Mouse (Mus musculus): Measurements from ENCODE around the gene Ptprz1. TPM values are rescaled to one million over a fixed set of nuclear protein-coding genes. Genes with fewer than 3 reads are reported as not detected.
"Not testable (repeated sequence)": the region's sequence is repeated elsewhere in the genome, so short reads cannot be mapped to it uniquely, and the experiment has no call there.

Ptprz1 gene
- polyA plus RNA-seq, 1 experiment from 2014 or later: 18.5 TPM

DNA sequence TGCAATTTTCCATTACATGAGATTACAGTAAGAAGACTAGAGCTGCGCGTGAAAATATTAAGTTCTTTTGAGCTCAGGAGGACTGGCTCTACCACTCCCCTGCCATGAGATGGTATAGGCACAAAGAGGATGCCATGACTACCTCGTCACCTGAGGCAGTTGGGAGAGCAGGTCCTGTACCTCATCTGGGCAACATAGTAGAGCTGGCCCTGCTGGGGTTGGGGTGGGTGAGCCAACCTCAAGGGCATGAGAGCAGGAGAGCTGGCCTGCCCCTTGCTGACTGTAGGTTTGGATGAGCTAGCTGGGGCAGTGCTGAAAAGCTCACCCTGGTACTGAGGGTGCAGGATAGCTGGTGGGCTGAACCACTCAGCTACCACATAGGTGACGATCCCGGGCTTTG is 180.4 kb downstream of the Ptprz1 start:
- WGBS: 92% methylated on average over 5 of the region's 5 CpGs
- Histone ChIP-seq H3K4me1 (no peaks in the 10 kb centered on the region), H3K36me3 (peaks cover 22% of the 10 kb centered on the region), H3K27ac (replicated peaks) (no peak overlapping the region), H3K27me3 (ENCODE audit: low read depth, poor library complexity, severe bottlenecking) (no peaks in the 10 kb centered on the region), H3K9me3 (replicated peaks) (no peaks in the 10 kb centered on the region; the same call in 1 of the 2 replicates), H3K4me3 (no peak overlapping the region)
- no peak for DNase-seq (ENCODE audit: low spot score)

GRCm38 (mm10) chr6:23076060-23076459 is 200.8 kb downstream of the Ptprz1 start:
- Histone ChIP-seq H3K36me3 (no peaks in the 10 kb centered on the region), H3K9me3 (replicated peaks) (no peaks in the 10 kb centered on the region), H3K4me1 (peaks cover 14% of the 10 kb centered on the region), H3K27me3 (ENCODE audit: low read depth, poor library complexity, severe bottlenecking) (no peaks in the 10 kb centered on the region), H3K4me3 (no peak overlapping the region), H3K27ac (replicated peaks) (no peak overlapping the region)
- WGBS: 50% methylated on average over 2 of the region's 2 CpGs
- DNase-seq (ENCODE audit: low spot score): no peak

DNA sequence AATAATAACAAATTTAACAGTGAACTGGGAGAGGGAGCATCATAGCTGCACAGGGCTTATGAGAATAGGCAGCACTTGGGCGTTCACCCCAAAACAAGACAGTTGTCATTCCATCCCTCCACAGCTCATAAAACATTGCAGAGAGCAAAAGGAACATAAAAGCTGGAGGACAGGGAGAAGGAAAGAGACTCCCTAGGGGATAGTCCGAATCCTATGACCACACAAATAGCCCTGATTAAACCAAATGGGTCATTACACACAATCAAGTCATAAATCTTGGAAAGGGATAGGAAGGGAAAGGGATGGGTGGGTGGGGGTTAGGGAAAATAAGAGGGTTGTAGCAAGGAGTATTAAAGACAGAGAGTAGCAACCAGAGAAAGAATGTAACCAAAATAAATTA is 203.0 kb downstream of the Ptprz1 start:
- DNase-seq (ENCODE audit: low spot score): no peak
- Histone ChIP-seq H3K9me3 (replicated peaks) (no peaks in the 10 kb centered on the region), H3K4me3 (no peak overlapping the region), H3K36me3 (no peaks in the 10 kb centered on the region), H3K27me3 (ENCODE audit: low read depth, poor library complexity, severe bottlenecking) (no peaks in the 10 kb centered on the region), H3K4me1 (peaks cover 14% of the 10 kb centered on the region), H3K27ac (replicated peaks) (no peak overlapping the region)
- WGBS: 94% methylated on average over 2 of the region's 2 CpGs

DNA sequence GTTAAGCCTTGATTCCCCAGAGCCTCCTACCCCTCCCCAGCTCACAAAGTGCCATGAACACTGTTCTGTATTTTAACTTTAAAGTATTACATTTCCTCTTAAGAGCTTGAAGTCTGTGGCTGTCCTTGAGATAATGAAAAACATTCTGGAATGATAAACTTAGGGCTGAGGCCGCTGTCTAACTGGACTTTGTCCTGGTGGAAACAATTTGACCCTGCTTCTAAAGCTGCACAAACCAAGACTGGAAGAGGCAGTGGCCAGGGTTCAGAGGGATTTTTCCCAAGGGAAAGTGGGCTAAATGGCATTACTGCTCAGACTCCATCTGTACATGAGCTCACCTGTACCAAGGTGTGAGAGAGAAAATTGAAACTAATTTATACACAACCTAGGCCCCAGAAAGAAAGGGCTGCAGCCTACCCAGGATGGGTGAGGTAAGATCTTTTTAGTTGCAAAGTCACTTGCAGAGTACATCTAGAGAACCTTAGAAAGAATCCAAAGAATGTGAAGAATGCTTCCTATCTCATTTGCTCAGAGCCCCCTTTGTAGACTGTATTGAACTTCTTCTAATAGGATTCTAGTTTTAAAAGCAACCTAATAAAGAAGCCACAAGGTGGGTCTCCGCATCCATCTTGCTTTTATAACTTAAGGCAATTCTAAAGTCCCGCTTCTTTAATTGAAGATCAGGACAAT is 204.8 kb downstream of the Ptprz1 start:
- Histone ChIP-seq H3K9me3 (replicated peaks) (no peaks in the 10 kb centered on the region), H3K4me1 (peaks cover 14% of the 10 kb centered on the region), H3K4me3 (no peak overlapping the region), H3K27me3 (ENCODE audit: low read depth, poor library complexity, severe bottlenecking) (no peaks in the 10 kb centered on the region), H3K36me3 (no peaks in the 10 kb centered on the region), H3K27ac (replicated peaks) (no peak overlapping the region)
- DNase-seq (ENCODE audit: low spot score): no peak
- 62% methylated on average over 3 of the region's 3 CpGs for WGBS

DNA sequence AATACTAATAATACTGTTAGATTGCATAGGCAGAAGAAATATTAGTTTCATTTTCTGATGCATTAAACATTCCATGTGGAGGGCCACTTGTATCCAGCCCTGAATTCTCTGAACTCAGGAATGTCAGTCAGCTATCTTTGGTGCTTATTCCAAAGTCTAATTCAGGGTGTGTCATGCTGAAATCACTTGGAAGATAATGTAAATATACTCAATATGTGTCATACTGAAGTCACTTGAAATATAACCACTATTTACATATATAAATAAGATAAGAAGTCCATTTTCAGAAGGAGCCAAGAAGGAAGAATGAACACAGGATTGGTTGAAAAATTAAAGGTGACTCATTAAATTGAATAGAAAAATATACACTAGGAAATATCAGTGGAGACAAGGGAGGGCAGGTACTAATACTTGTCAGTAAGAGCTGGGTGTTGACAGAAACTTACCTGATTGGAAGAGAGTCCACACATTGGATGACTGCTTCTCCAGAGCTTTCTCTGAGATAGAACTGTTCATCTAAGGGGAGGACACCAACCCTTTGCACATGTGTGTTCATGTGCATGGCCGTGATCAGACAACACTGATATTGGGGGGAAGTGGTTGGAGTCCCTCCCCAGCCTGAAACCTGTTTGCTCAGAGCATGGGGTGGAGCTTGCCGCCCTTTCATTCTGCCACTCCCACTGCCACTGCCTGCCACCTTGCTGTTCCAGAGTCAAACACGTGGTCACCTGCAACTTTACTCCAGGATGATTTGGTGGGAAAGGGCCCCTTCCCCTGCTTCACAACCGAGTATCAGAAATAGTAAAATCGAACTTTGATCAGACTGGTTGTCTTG is 209.5 kb downstream of the Ptprz1 start:
- H3K4me1 ChIP-seq: peaks cover 6% of the 10 kb centered on the region
- H3K36me3 ChIP-seq: no peaks in the 10 kb centered on the region
- 87% methylated on average over 5 of the region's 5 CpGs for WGBS
- no peak for DNase-seq (ENCODE audit: low spot score)
- no peaks in the 10 kb centered on the region for H3K27me3 ChIP-seq (ENCODE audit: low read depth, poor library complexity, severe bottlenecking)
- H3K27ac ChIP-seq (replicated peaks): no peak overlapping the region
- no peak overlapping the region for H3K4me3 ChIP-seq
- peaks cover 11% of the 10 kb centered on the region; the same call in 1 of the 2 replicates for H3K9me3 ChIP-seq (replicated peaks)

DNA sequence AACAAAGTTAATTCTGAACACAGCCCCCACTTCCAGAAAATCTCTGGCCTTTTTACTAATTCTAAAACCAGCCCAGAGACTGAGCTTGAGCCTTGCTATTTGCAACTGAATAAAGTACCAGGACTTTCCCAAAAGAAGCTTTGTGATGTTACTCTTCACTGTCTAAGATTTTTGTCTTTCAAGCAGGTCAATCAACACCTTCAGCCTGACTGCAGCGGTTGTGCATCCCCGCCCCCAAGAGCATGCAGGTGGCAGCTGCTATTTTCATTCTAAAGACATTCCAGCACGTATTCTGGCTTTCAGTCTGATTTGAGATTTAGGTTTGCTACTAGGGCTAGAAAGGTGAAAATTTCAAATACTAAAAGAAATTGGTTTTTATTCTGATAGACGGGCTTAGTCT is 214.0 kb downstream of the Ptprz1 start:
- 81% methylated on average over 4 of the region's 4 CpGs for whole genome bisulfite sequencing
- DNase-seq (ENCODE audit: low spot score); H3K4me1 ChIP-seq; H3K27me3 ChIP-seq (ENCODE audit: low read depth, poor library complexity, severe bottlenecking); H3K4me3 ChIP-seq; H3K27ac ChIP-seq (replicated peaks); H3K36me3 ChIP-seq: not testable (repeated sequence)
- H3K9me3 ChIP-seq (replicated peaks): peaks cover 11% of the 10 kb centered on the region; the same call in 1 of the 2 replicates

DNA sequence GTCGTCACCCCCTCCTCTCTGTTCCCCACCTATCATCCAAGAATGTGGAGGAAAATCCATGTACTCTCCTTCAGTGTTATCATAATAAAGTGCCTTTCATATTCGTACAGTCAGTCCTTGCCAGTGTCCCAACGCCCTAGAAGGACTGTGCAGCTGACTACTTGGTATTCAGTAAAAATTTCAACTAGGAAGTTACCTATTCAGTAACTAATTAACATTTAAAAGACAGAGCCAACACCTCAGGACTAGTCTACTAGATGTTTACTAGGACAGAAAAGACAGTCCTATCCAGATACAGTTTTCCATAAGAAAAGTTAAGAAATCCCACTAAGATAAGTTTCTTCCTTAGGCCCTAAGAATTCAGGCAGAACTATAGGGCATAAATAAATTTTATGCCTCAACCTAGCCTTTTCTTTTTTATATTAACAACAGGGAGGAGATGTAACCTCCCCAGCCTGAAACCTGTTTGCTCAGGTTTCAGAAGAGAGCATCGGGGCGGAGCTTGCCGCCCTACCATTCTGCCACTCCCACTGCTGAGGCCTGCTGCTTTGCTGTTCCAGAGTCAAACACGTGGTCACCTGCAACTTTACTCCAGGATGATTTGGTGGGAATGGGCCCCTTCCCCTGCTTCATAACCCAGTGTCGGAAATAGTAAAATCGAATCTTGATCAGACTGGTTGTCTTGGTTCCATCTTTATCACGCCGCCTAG is 215.2 kb downstream of the Ptprz1 start:
- WGBS: 94% methylated on average over 11 of the region's 11 CpGs

More for the DNA sequence above, 215.2 kb downstream of the Ptprz1 start:
- not testable (repeated sequence) for H3K4me1 ChIP-seq; H3K4me3 ChIP-seq; H3K27me3 ChIP-seq (ENCODE audit: low read depth, poor library complexity, severe bottlenecking); H3K27ac ChIP-seq (replicated peaks); DNase-seq (ENCODE audit: low spot score); H3K9me3 ChIP-seq (replicated peaks); H3K36me3 ChIP-seq

Measured in midbrain, embryonic 10.5 days (tissue).